Mouse (Mus musculus): ENCODE data around the gene Tbca.

GRCm38 (mm10) chr13:94843236-94843635 is 54.5 kb downstream of the Tbca start:
- TF ChIP-seq POLR2A (IDR thresholded peaks at IDR 0.05; ENCODE audit: insufficient read depth, low read length) (no peak), CTCF (IDR thresholded peaks at IDR 0.05; ENCODE audit: low read depth, low read length) (no peak), EP300 (IDR thresholded peaks at IDR 0.05; ENCODE audit: insufficient read depth, low read depth, low read length) (no peak)
